Mouse (Mus musculus): ENCODE measurements at regions not wholly inside any gene's neighbourhood (a gene's known extent, or its start where the extent isn't known, plus 50 kb on each side); places are given as distances from the start of the nearest gene placed in this dataset.
"Not testable (repeated sequence)": the region's sequence is repeated elsewhere in the genome, so short reads cannot be mapped to it uniquely, and the experiment has no call there.

GRCm38 (mm10) chr8:103779658-103780057, 321.8 kb upstream of the Cdh5 start:
- no peak for TF ChIP-seq CTCF (IDR thresholded peaks at IDR 0.05; ENCODE audit: control insufficient read depth, insufficient read depth, low read length)
- TF ChIP-seq POLR2A (IDR thresholded peaks at IDR 0.05; ENCODE audit: borderline replicate concordance, control insufficient read depth, low read depth, low read length) = no peak
- Histone ChIP-seq H3K4me3 (replicated peaks; ENCODE audit: control insufficient read depth, low read depth, low read length) (no peak overlapping the region), H3K4me1 (ENCODE audit: control insufficient read depth, insufficient read depth, low read length) (no peaks in the 10 kb centered on the region), H3K27ac (ENCODE audit: control insufficient read depth, insufficient read depth, low read depth, low read length, poor library complexity) (no peak overlapping the region)
- WGBS = 84% methylated on average over 6 of the region's 6 CpGs

- H3K4me3 ChIP-seq (replicated peaks; ENCODE audit: control insufficient read depth, low read depth, low read length) = no peak overlapping the region
- H3K4me1 ChIP-seq (ENCODE audit: control insufficient read depth, insufficient read depth, low read length) = no peaks in the 10 kb centered on the region
- 45% methylated on average over 3 of the region's 3 CpGs for WGBS
- TF ChIP-seq POLR2A (IDR thresholded peaks at IDR 0.05; ENCODE audit: borderline replicate concordance, control insufficient read depth, low read depth, low read length) (no peak), CTCF (IDR thresholded peaks at IDR 0.05; ENCODE audit: control insufficient read depth, insufficient read depth, low read length) (no peak)
- H3K27ac ChIP-seq (ENCODE audit: control insufficient read depth, insufficient read depth, low read depth, low read length, poor library complexity) = no peak overlapping the region
Measured at GRCm38 (mm10) chr8:103788308-103788707, 313.1 kb upstream of the Cdh5 start.

- no peak overlapping the region for H3K4me3 ChIP-seq (replicated peaks; ENCODE audit: control insufficient read depth, low read depth, low read length)
- no peak overlapping the region for H3K27ac ChIP-seq (ENCODE audit: control insufficient read depth, insufficient read depth, low read depth, low read length, poor library complexity)
- 84% methylated on average over 1 of the region's 1 CpGs for WGBS
- no peaks in the 10 kb centered on the region for H3K4me1 ChIP-seq (ENCODE audit: control insufficient read depth, insufficient read depth, low read length)
- TF ChIP-seq CTCF (IDR thresholded peaks at IDR 0.05; ENCODE audit: control insufficient read depth, insufficient read depth, low read length) (no peak), POLR2A (IDR thresholded peaks at IDR 0.05; ENCODE audit: borderline replicate concordance, control insufficient read depth, low read depth, low read length) (no peak)
Measured at GRCm38 (mm10) chr8:103793331-103793730, 308.1 kb upstream of the Cdh5 start.

- not testable (repeated sequence) for H3K27ac ChIP-seq (ENCODE audit: control insufficient read depth, insufficient read depth, low read depth, low read length, poor library complexity); H3K4me3 ChIP-seq (replicated peaks; ENCODE audit: control insufficient read depth, low read depth, low read length); H3K4me1 ChIP-seq (ENCODE audit: control insufficient read depth, insufficient read depth, low read length)
- 83% methylated on average over 2 of the region's 2 CpGs for WGBS
Measured at GRCm38 (mm10) chr8:103798630-103799029, 302.8 kb upstream of the Cdh5 start.

GRCm38 (mm10) chr8:103808171-103808570, 293.3 kb upstream of the Cdh5 start:
- no peak for TF ChIP-seq POLR2A (IDR thresholded peaks at IDR 0.05; ENCODE audit: borderline replicate concordance, control insufficient read depth, low read depth, low read length)
- TF ChIP-seq CTCF (IDR thresholded peaks at IDR 0.05; ENCODE audit: control insufficient read depth, insufficient read depth, low read length) = no peak
- 68% methylated on average over 5 of the region's 5 CpGs for WGBS
- no peaks in the 10 kb centered on the region for H3K4me1 ChIP-seq (ENCODE audit: control insufficient read depth, insufficient read depth, low read length)
- no peak overlapping the region for H3K4me3 ChIP-seq (replicated peaks; ENCODE audit: control insufficient read depth, low read depth, low read length)
- H3K27ac ChIP-seq (ENCODE audit: control insufficient read depth, insufficient read depth, low read depth, low read length, poor library complexity) = no peak overlapping the region

- Histone ChIP-seq H3K4me3 (replicated peaks; ENCODE audit: control insufficient read depth, low read depth, low read length) (no peak overlapping the region), H3K4me1 (ENCODE audit: control insufficient read depth, insufficient read depth, low read length) (no peaks in the 10 kb centered on the region), H3K27ac (ENCODE audit: control insufficient read depth, insufficient read depth, low read depth, low read length, poor library complexity) (no peak overlapping the region)
- TF ChIP-seq CTCF (IDR thresholded peaks at IDR 0.05; ENCODE audit: control insufficient read depth, insufficient read depth, low read length) (no peak), POLR2A (IDR thresholded peaks at IDR 0.05; ENCODE audit: borderline replicate concordance, control insufficient read depth, low read depth, low read length) (no peak)
- WGBS = 81% methylated on average over 8 of the region's 8 CpGs
Measured at GRCm38 (mm10) chr8:103808580-103808979, 292.8 kb upstream of the Cdh5 start.

GRCm38 (mm10) chr8:103809140-103809539, 292.3 kb upstream of the Cdh5 start:
- Histone ChIP-seq H3K4me1 (ENCODE audit: control insufficient read depth, insufficient read depth, low read length) (no peaks in the 10 kb centered on the region), H3K27ac (ENCODE audit: control insufficient read depth, insufficient read depth, low read depth, low read length, poor library complexity) (no peak overlapping the region), H3K4me3 (replicated peaks; ENCODE audit: control insufficient read depth, low read depth, low read length) (no peak overlapping the region)
- WGBS = 65% methylated on average over 7 of the region's 7 CpGs
- TF ChIP-seq POLR2A (IDR thresholded peaks at IDR 0.05; ENCODE audit: borderline replicate concordance, control insufficient read depth, low read depth, low read length) = no peak
- TF ChIP-seq CTCF (IDR thresholded peaks at IDR 0.05; ENCODE audit: control insufficient read depth, insufficient read depth, low read length) = no peak

GRCm38 (mm10) chr8:103813954-103814591, 287.4 kb upstream of the Cdh5 start:
- 46% methylated on average over 10 of the region's 10 CpGs for WGBS
- TF ChIP-seq CTCF (IDR thresholded peaks at IDR 0.05; ENCODE audit: control insufficient read depth, insufficient read depth, low read length) (no peak), POLR2A (IDR thresholded peaks at IDR 0.05; ENCODE audit: borderline replicate concordance, control insufficient read depth, low read depth, low read length) (no peak)
- no peak overlapping the region for H3K4me3 ChIP-seq (replicated peaks; ENCODE audit: control insufficient read depth, low read depth, low read length)
- H3K27ac ChIP-seq (ENCODE audit: control insufficient read depth, insufficient read depth, low read depth, low read length, poor library complexity) = no peak overlapping the region
- no peaks in the 10 kb centered on the region for H3K4me1 ChIP-seq (ENCODE audit: control insufficient read depth, insufficient read depth, low read length)

Data from bone marrow, adult 2 months (tissue).